Mouse (Mus musculus) lung, adult 2 months (tissue): ENCODE data around the gene Olfr24. TPM values are rescaled to one million over a fixed set of nuclear protein-coding genes. Genes with fewer than 3 reads are reported as not detected.
"Not testable (repeated sequence)": the region's sequence is repeated elsewhere in the genome, so short reads cannot be mapped to it uniquely, and the experiment has no call there.

ENCODE experiments used
- DNase-seq: peaks from one replicate; pipeline ENCODE4 v3.0.0; 2022
- H3K4me1 ChIP-seq: fragments of 200-500 bp; 2 replicates; pipeline ENCODE4 v1.6.1; 2011; ENCODE audit warnings: low read length; ENCODE audit not compliant: control insufficient read depth, insufficient read depth
- H3K4me3 ChIP-seq: fragments of 200-500 bp; replicated peaks from 2 replicates; pipeline ENCODE3; 2011; ENCODE audit warnings: low read depth, mild to moderate bottlenecking, control low read depth, low read length; ENCODE audit errors: extremely low read depth
- CTCF ChIP-seq: fragments of 200-500 bp; IDR thresholded peaks from 2 replicates; pipeline ENCODE4 v1.5.1; 2011; ENCODE audit warnings: mild to moderate bottlenecking, low read length, control low read depth; ENCODE audit not compliant: insufficient read depth
- POLR2A ChIP-seq: fragments of 200-500 bp; IDR thresholded peaks from 2 replicates; pipeline ENCODE4 v1.6.1; 2011; ENCODE audit warnings: low read depth, mild to moderate bottlenecking, control low read depth, low read length, borderline replicate concordance; ENCODE audit errors: extremely low read depth
- WGBS: fragments of 180-500 bp; shearing (Covaris S2); methylation state at CpG from one replicate; pipeline ENCODE4 v1.1.7; 2018; 5-methylcytosine and 5-hydroxymethylcytosine counted together
- polyA plus RNA-seq: library from polyadenylated mRNA; depleted of rRNA; stranded (reverse); fragments of >200 nt; gene quantifications from 2 replicates; pipeline ENCODE4 v1.2.3, GENCODE M21; 2012; rRNA removed

Gene Olfr24
- polyA plus RNA-seq: not detected in 2 replicates

- TF ChIP-seq CTCF: no peak
- no peak for TF ChIP-seq POLR2A
- H3K4me1 ChIP-seq: no peaks in the 10 kb centered on the region
- no peak within 1 kb of the TSS for H3K4me3 ChIP-seq
- DNase-seq: no peak
Observed at GRCm38 (mm10) chr9:18763896-18764295, at the start of gene Olfr24. TSS of gene Olfr24 (minus strand) at chr9:18763996.

GRCm38 (mm10) chr9:18785316-18785715 is 21.5 kb upstream of the Olfr24 start:
- TF ChIP-seq POLR2A (no peak), CTCF (no peak)
- WGBS: 55% methylated on average over 7 of the region's 7 CpGs
- DNase-seq: no peak
- H3K4me1 ChIP-seq: no peaks in the 10 kb centered on the region
- H3K4me3 ChIP-seq: no peak overlapping the region

- TF ChIP-seq POLR2A: no peak
- no peak for TF ChIP-seq CTCF
- Histone ChIP-seq H3K4me1 (no peaks in the 10 kb centered on the region), H3K4me3 (no peak overlapping the region)
- 67% methylated on average over 24 of the region's 24 CpGs for WGBS
- no peak for DNase-seq
Observed at GRCm38 (mm10) chr9:18779476-18779875, 15.7 kb upstream of the Olfr24 start.

GRCm38 (mm10) chr9:18778981-18779380 is 15.2 kb upstream of the Olfr24 start:
- Histone ChIP-seq H3K4me1 (no peaks in the 10 kb centered on the region), H3K4me3 (no peak overlapping the region)
- TF ChIP-seq CTCF (no peak), POLR2A (no peak)
- no peak for DNase-seq
- WGBS: 70% methylated on average over 1 of the region's 1 CpGs

GRCm38 (mm10) chr9:18755595-18755994 is 8.2 kb downstream of the Olfr24 start:
- H3K4me1 ChIP-seq: no peaks in the 10 kb centered on the region
- TF ChIP-seq POLR2A (no peak), CTCF (no peak)
- 35% methylated on average over 1 of the region's 1 CpGs for WGBS
- no peak for DNase-seq
- H3K4me3 ChIP-seq: no peak overlapping the region

GRCm38 (mm10) chr9:18744639-18745038 is 19.2 kb downstream of the Olfr24 start:
- WGBS: 19% methylated on average over 5 of the region's 5 CpGs
- no peak for DNase-seq
- no peak for TF ChIP-seq POLR2A
- TF ChIP-seq CTCF: no peak
- Histone ChIP-seq H3K4me1 (no peaks in the 10 kb centered on the region), H3K4me3 (no peak overlapping the region)

- not testable (repeated sequence) for H3K4me1 ChIP-seq, DNase-seq, H3K4me3 ChIP-seq
- WGBS: 82% methylated on average over 2 of the region's 2 CpGs
Observed at GRCm38 (mm10) chr9:18734177-18734576, 29.6 kb downstream of the Olfr24 start.

- no peak overlapping the region for H3K4me3 ChIP-seq
- DNase-seq: no peak
- TF ChIP-seq CTCF: no peak
- no peak for TF ChIP-seq POLR2A
- 32% methylated on average over 4 of the region's 4 CpGs for WGBS
- H3K4me1 ChIP-seq: no peaks in the 10 kb centered on the region
Observed at GRCm38 (mm10) chr9:18722712-18723099, 41.1 kb downstream of the Olfr24 start.

GRCm38 (mm10) chr9:18721931-18722711 is 41.7 kb downstream of the Olfr24 start:
- no peak for TF ChIP-seq CTCF
- TF ChIP-seq POLR2A: no peak
- 21% methylated on average over 6 of the region's 6 CpGs for WGBS

GRCm38 (mm10) chr9:18721011-18721410 is 42.8 kb downstream of the Olfr24 start:
- H3K4me3 ChIP-seq: no peak overlapping the region
- H3K4me1 ChIP-seq: no peaks in the 10 kb centered on the region
- no peak for DNase-seq
- WGBS: 34% methylated on average over 2 of the region's 2 CpGs
- TF ChIP-seq CTCF (no peak), POLR2A (no peak)

More at GRCm38 (mm10) chr9:18721931-18722711, 41.7 kb downstream of the Olfr24 start:
- Histone ChIP-seq H3K4me1 (no peaks in the 10 kb centered on the region), H3K4me3 (no peak overlapping the region)
- DNase-seq: no peak
